Mouse (Mus musculus) liver (tissue): ENCODE measurements at regions not wholly inside any gene's neighbourhood (a gene's known extent, or its start where the extent isn't known, plus 50 kb on each side); places are given as distances from the start of the nearest gene placed in this dataset.

Source experiments
- DNase-seq: peaks from one replicate; pipeline ENCODE4 v3.0.0-alpha.2; 2020; ENCODE audit warnings: mixed read lengths

GRCm38 (mm10) chr10:18907276-18907960 lies 62.6 kb downstream of the Perp start:
- no peak for DNase-seq

DNA sequence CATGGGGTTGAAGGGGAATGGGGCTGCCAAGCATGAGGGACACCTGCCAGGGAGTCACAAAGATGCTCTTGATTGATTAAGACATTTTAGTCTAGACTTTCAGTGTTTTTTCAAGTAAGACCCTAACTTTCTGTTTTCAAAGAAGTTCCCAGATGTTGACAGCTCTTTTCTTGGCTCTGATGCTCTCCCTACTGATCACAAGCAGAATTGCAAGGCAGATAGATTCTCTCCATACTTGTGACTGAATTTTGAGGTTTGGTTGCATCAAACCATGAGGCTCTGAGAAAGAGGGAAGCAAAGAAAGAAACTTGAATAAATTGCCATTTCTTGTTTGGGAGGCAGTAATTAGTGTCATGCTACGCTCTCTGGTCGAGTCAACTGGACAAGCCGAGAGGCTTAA lies 64.5 kb downstream of the Perp start:
- DNase-seq: no peak

DNA sequence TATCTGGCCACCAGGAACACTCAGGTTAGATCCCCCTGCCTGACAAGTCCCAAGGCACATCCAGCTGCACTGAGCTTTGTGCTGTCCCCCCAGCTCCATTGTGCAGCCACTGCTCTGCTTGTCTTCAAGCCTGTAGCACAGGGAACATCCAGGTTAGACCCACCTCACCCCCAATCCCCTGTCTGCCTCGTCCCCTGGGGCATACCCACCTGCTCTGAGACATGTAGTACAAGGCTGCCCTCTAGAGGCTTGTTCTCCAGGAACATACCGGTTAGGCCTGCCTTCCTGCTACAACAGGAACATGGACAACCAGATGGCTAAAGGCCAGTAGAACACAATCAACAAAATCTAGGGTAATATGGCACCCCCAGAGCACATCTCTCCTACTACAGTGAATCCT lies 66.1 kb downstream of the Perp start:
- DNase-seq: peak; percentile 36

GRCm38 (mm10) chr10:18917120-18917616 lies 72.3 kb downstream of the Perp start:
- no peak for DNase-seq

DNA sequence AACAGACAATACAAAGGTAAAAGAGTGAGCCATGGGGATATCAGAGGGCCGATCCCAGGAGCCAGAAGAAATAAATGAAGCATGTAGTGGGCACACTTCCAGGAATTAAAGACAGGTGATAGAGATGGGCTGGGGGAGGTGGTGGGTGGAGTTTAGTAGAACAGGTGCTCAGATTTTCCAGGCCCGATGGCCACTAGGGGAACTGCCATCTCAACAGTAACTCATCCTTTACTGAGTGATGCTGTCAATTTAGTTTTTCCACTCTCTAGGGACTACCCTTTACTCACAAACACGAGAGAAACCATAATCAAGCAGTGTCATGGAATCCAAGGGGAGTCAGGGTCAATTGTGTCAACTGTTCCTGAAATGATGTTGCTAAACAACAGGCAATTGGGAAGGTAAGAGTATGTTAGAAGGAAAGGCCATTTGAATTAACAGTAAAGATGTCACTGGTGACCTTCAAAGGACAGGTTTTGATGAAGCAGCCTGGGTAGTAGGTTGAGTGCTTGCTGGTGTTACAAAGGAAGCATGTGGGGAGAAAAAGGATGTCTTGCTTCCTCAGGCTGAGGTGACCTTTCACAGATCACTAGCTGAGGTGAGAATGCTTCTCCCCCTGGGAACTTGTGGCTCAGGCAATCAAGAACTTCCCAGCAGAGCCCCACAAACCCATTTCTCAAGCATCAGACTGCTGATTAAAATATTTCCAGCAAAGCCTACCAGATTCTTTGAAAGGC lies 78.4 kb downstream of the Perp start:
- DNase-seq: no peak

- DNase-seq: no peak
Observed at GRCm38 (mm10) chr10:18927811-18928210, 83.0 kb downstream of the Perp start.

- DNase-seq: no peak
Observed at GRCm38 (mm10) chr10:18931344-18931743, 84.1 kb downstream of the Tnfaip3 start.

DNA sequence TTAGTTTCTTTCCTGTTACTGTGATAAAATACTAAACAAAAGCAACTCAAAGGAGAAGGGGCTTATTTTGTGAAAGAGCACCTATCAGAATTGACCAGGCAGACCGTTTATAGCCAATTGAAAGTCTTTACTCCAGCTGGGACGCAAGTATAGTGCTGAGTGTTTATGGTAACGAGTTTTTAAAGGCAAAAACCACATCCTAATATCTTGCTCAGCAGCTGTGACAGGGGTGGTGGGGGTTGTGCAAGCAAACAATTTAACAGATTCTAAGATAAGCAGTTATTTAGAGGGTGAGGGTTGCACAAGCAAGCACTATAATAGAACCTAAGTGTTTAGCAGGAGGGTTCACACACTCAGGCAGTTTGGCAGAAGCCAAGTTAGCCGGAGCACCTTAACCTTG lies 74.0 kb downstream of the Tnfaip3 start:
- DNase-seq: peak; percentile 12

GRCm38 (mm10) chr10:18941908-18942307 lies 73.5 kb downstream of the Tnfaip3 start:
- no peak for DNase-seq

DNA sequence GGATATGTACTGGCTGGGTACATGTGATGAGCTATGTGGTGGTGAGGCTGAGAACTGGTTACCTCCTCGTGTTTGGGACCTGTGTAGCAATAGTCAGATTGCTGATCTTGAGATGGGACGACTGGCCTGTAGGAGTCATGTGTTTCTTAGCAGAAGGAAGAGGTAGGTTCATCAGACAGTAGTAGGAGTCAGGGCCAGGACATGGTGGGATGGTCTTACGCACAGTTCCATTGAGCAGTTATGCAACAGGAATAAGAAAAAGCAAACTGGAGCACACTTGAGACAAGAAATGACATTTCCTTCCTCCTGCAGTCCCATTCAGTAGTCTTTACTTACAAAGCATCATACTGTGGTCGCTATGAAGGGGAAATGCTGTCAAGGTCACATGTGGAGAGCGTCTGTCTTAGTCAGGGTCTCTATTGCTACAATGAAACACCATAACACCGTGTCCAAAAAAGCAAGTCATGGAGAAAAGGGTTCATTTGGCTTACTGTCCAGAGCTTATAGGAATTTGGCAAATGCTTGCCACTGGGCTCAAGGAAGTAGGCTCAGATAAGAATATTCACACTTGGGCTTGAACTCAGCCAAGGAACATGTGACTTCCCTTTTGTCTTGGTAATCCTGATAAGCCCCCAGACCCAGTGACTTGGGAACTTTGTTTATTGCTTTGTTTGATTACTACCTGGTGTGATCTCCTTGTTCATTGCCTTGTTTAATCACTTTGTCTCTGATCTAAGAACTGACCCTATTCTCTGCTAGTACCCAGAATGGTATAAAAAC lies 72.0 kb downstream of the Tnfaip3 start:
- no peak for DNase-seq

DNA sequence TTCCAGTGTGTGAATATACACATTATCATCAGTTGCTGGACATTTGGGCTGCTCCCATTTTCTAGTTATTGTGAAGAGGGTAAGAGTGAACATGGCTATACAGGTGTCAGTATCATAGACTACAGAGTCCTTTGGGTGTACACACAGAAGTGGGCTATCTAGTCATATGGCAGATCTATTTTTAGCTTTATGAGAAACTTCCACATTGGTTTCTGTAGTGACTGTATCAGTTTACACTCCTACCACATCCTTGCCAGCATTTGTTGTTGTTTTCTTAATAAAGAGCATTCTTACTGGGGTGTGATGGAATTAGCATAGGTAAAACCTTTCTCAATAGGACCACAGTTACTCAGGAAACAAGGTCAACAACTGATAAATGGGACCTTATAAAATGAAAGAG lies 68.7 kb downstream of the Tnfaip3 start:
- DNase-seq: no peak
